Mouse (Mus musculus) intestine, postnatal 0 days (tissue): ENCODE measurements around the gene Ttll8. TPM values are rescaled to one million over a fixed set of nuclear protein-coding genes. Genes with fewer than 3 reads are reported as not detected.
A peak's percentile ranks its signal among the peaks of the same experiment; 100 is the strongest.

Experiments used
- ATAC-seq: fragments of 200-750 bp; cut with Nextera tagmentation; 2 replicates; pipeline ENCODE4 v1.8.0; 2017; ENCODE audit warnings: mild to moderate bottlenecking, moderate TSS enrichment, moderate library complexity
- H3K27ac ChIP-seq: fragments of 300-500 bp; sonication (generic); 2 replicates; pipeline ENCODE4 v1.5.1; 2014; ENCODE audit warnings: mild to moderate bottlenecking, low read depth, low read length, moderate library complexity
- H3K27me3 ChIP-seq: fragments of 300-500 bp; sonication (generic); replicated peaks from 2 replicates; pipeline ENCODE4 v1.6.1; 2014; ENCODE audit warnings: low read length, mixed read lengths; ENCODE audit not compliant: control insufficient read depth, insufficient read depth
- H3K36me3 ChIP-seq: fragments of 300-500 bp; sonication (generic); 2 replicates; pipeline ENCODE4 v1.6.1; 2014; ENCODE audit warnings: mild to moderate bottlenecking, moderate library complexity; ENCODE audit not compliant: control insufficient read depth, insufficient read depth
- H3K4me1 ChIP-seq: fragments of 300-500 bp; sonication (generic); replicated peaks from 2 replicates; pipeline ENCODE4 v1.6.1; 2014; ENCODE audit warnings: antibody characterized with exemption, low read length, mixed read lengths; ENCODE audit not compliant: control insufficient read depth, insufficient read depth
- H3K4me2 ChIP-seq: fragments of 300-500 bp; sonication (generic); replicated peaks from 2 replicates; pipeline ENCODE4 v1.6.1; 2014; ENCODE audit warnings: low read depth, mild to moderate bottlenecking, moderate library complexity
- H3K4me3 ChIP-seq: fragments of 300-500 bp; sonication (generic); 2 replicates; pipeline ENCODE4 v1.5.1; 2014; ENCODE audit warnings: low read depth, low read length
- H3K9ac ChIP-seq: fragments of 300-500 bp; sonication (generic); 2 replicates; pipeline ENCODE4 v1.6.1; 2014; ENCODE audit warnings: mild to moderate bottlenecking, low read depth, low read length
- H3K9me3 ChIP-seq: fragments of 300-500 bp; sonication (generic); 2 replicates; pipeline ENCODE4 v1.6.1; 2016; ENCODE audit warnings: mixed run types; ENCODE audit not compliant: control insufficient read depth
- CTCF ChIP-seq: sonication (generic); IDR thresholded peaks from 2 replicates; pipeline ENCODE4 v1.5.1; 2016; ENCODE audit warnings: low read depth, mild to moderate bottlenecking, control low read depth, antibody characterized with exemption, moderate library complexity
- WGBS: fragments of 180-500 bp; shearing (Covaris S2); extraction: QIAGEN DNeasy Blood & Tissue Kit; methylation state at CpG from one replicate; pipeline ENCODE4 v1.1.7; 2014; 5-methylcytosine and 5-hydroxymethylcytosine counted together
- polyA plus RNA-seq: library from polyadenylated mRNA; unstranded; fragments of >200 nt; fragmentation: Nextera tagmentation; extraction: Ambion mirVana; gene quantifications from 2 replicates; pipeline ENCODE4 v1.2.1, GENCODE M21; 2015

The Ttll8 gene
- polyA plus RNA-seq, 1 experiment from 2014 or later, result not detected

GRCm38 (mm10) chr15:88861772-88862622 lies 92.2 kb downstream of the Ttll8 start, which contains the start of gene Pim3:
Pim3 (plus strand) TSS chr15:88862186.
- Histone ChIP-seq H3K4me1 (peaks cover 9% of the 10 kb centered on the region; the same call in 1 of the 2 replicates), H3K4me3 (peak within 1 kb of the TSS; percentile 83), H3K4me2 (peak within 1 kb of the TSS; percentile 74), H3K9ac (peak within 1 kb of the TSS; percentile 91), H3K9me3 (no peaks in the 10 kb centered on the region), H3K36me3 (peaks cover 17% of the 10 kb centered on the region; the same call in 1 of the 2 replicates), H3K27me3 (no peaks in the 10 kb centered on the region), H3K27ac (peak within 1 kb of the TSS; percentile 97)
- peak; percentile 2; the same call in 1 of the 2 replicates for TF ChIP-seq CTCF
- WGBS, result under 1% methylated on average over 105 of the region's 107 CpGs
- ATAC-seq, result peak; percentile 81

- H3K4me2 ChIP-seq, result no peak overlapping the region
- WGBS, result 89% methylated on average over 3 of the region's 3 CpGs
- no peak overlapping the region for H3K9ac ChIP-seq
- H3K4me1 ChIP-seq, result peaks cover 8% of the 10 kb centered on the region; the same call in 1 of the 2 replicates
- peaks cover 17% of the 10 kb centered on the region; the same call in 1 of the 2 replicates for H3K36me3 ChIP-seq
- no peak for ATAC-seq
- no peaks in the 10 kb centered on the region for H3K27me3 ChIP-seq
- H3K4me3 ChIP-seq, result no peak overlapping the region
- TF ChIP-seq CTCF, result no peak
- no peak overlapping the region for H3K27ac ChIP-seq
- H3K9me3 ChIP-seq, result no peaks in the 10 kb centered on the region
Measured at GRCm38 (mm10) chr15:88860781-88861180, 93.4 kb downstream of the Ttll8 start.

- WGBS, result 74% methylated on average over 8 of the region's 8 CpGs
- peaks cover 3% of the 10 kb centered on the region for H3K4me1 ChIP-seq
- no peak overlapping the region for H3K4me3 ChIP-seq
- H3K27me3 ChIP-seq, result no peaks in the 10 kb centered on the region
- ATAC-seq, result no peak
- no peak for TF ChIP-seq CTCF
- 0 out of 2 replicates have a peak, but pooled peaks cover 3% of the 10 kb centered on the region for H3K36me3 ChIP-seq
- no peaks in the 10 kb centered on the region for H3K9me3 ChIP-seq
- no peak overlapping the region for H3K27ac ChIP-seq
- no peak overlapping the region for H3K4me2 ChIP-seq
- no peak overlapping the region for H3K9ac ChIP-seq
Measured at GRCm38 (mm10) chr15:88859206-88859970, 94.8 kb downstream of the Ttll8 start.

GRCm38 (mm10) chr15:88858707-88859106 lies 95.5 kb downstream of the Ttll8 start:
- Histone ChIP-seq H3K36me3 (no peaks in the 10 kb centered on the region), H3K9ac (no peak overlapping the region), H3K9me3 (no peaks in the 10 kb centered on the region), H3K4me3 (no peak overlapping the region), H3K4me2 (no peak overlapping the region), H3K27me3 (no peaks in the 10 kb centered on the region), H3K27ac (no peak overlapping the region), H3K4me1 (peaks cover 5% of the 10 kb centered on the region; the same call in 1 of the 2 replicates)
- 68% methylated on average over 2 of the region's 2 CpGs for WGBS
- TF ChIP-seq CTCF, result no peak
- ATAC-seq, result no peak

GRCm38 (mm10) chr15:88858141-88858541 lies 96.1 kb downstream of the Ttll8 start:
- TF ChIP-seq CTCF, result no peak
- no peak overlapping the region for H3K4me3 ChIP-seq
- H3K27me3 ChIP-seq, result no peaks in the 10 kb centered on the region
- peaks cover 5% of the 10 kb centered on the region; the same call in 1 of the 2 replicates for H3K4me1 ChIP-seq
- no peak overlapping the region for H3K9ac ChIP-seq
- no peak overlapping the region for H3K4me2 ChIP-seq
- no peak overlapping the region for H3K27ac ChIP-seq
- WGBS, result 83% methylated on average over 3 of the region's 3 CpGs
- ATAC-seq, result no peak
- H3K9me3 ChIP-seq, result no peaks in the 10 kb centered on the region
- no peaks in the 10 kb centered on the region for H3K36me3 ChIP-seq

GRCm38 (mm10) chr15:88857361-88857760 lies 96.9 kb downstream of the Ttll8 start:
- no peaks in the 10 kb centered on the region for H3K9me3 ChIP-seq
- no peak overlapping the region for H3K4me3 ChIP-seq
- no peak overlapping the region for H3K9ac ChIP-seq
- WGBS, result 95% methylated on average over 7 of the region's 7 CpGs
- H3K4me2 ChIP-seq, result no peak overlapping the region
- H3K4me1 ChIP-seq, result peaks cover 5% of the 10 kb centered on the region; the same call in 1 of the 2 replicates
- no peaks in the 10 kb centered on the region for H3K27me3 ChIP-seq
- H3K27ac ChIP-seq, result no peak overlapping the region
- TF ChIP-seq CTCF, result no peak
- no peaks in the 10 kb centered on the region for H3K36me3 ChIP-seq
- no peak for ATAC-seq
